Mouse (Mus musculus) mature B cell (primary cell): ENCODE measurements around the gene Prim1.

Source experiments
- in situ Hi-C: fragments of 300-500 bp; cut with MboI; formaldehyde crosslinking; loops from 2 replicates; pipeline ENCODE4 v1.14.3; 2019

The Prim1 gene

DNA sequence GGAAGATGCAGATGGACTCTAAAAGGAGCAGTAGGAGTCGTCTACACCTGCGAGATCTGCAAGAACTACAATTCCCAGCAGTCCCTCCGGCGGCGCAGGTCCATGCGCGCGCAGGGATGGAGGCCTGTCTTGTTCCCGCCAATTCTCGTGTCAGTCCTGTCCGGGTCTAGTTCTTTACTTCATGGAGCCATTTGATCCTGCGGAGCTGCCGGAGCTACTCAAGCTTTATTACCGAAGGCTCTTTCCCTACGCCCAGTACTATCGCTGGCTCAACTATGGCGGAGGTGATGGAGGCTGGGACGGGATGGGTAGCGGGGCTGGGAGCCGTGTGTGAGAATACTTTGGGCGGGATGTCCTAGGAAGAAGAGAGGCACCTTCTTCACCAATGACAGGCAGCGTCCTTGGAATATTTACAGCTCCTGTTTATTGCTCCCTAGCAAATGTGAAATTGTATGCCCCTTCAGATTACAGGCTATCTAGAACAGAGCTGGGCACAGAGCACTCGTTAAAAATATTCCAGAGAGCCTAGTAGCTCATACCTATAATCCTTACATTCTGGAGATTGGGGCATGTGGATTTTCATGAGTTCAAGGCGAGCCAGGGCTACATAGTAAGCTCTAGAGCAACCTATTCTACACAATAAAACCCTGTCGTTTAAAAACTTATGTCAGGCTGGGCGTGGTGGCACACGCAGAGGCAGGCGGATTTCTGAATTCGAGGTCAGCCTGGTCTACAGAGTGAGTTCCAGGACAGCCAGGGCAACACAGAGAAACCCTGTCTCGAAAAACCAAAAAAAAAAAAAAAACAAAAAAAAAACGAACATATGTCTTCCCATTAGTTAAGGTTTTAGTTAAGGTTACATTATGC, at the start of gene Prim1:
Prim1 (plus strand) TSS at position 101 of the 867 bp plus-strand sequence.
- in situ Hi-C loops = no loop called here

DNA sequence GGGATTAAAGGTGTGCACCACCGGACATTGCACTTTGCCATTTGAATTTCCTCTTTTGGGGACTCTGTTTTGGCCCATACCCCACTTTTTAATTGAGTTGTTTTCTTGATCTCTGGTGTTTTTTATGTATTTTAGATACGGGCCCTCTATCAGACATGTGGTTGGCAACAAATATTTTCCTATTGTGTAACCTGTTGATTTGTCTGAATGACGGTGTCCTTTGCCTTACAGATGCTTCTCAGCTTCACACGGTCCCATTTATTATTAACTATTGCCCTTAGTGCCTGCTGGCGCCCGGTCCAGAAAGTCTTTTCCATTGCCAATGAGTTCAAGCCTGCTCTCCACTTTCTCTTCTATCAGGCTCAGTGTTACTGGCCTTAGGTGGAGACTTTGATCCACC, 48.5 kb upstream of the Prim1 start:
- in situ Hi-C loops = no loop called here

DNA sequence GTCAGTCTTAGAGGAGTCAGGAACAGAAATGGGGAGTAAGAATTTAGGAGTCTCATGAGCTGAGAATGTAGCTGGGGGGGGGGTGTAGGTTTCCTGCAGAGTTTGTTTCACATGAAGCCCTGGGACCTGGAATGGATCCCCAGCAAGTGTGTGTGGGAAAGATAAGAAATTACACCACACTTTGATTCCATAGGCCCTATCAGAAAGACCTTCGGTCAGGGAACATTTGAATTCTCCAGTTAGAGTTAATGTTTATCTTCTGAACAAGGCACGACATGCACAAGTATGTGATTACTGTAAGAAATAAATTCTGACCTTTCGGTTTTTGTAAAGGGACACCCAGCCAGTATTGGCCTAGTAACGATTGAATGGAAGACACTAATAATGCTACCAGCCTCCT, 45.1 kb upstream of the Prim1 start:
- in situ Hi-C loops = no loop called here

DNA sequence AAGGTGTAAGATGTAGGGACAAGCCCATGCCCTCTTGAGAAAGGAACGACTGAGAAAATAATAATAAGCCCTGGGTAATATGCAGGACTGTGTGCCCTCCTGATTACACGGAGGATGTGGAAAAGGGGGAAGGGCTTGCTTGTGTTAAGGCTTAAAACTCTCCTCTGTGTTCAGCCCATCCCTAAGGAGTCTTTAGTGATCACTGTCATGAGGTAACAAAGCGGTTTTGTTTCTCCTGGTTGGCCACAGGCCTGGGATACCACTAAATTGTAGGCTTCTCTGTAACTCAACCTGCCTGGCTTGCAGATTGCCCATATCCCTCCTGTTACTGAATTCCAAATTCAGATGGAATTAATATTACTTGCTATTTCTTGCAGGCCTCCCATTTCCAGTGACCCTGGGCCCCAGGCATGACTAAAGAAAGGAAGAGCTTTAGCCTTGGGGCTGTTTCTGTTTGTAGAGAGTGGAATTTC, 44.6 kb upstream of the Prim1 start:
- in situ Hi-C loops = no loop called here

DNA sequence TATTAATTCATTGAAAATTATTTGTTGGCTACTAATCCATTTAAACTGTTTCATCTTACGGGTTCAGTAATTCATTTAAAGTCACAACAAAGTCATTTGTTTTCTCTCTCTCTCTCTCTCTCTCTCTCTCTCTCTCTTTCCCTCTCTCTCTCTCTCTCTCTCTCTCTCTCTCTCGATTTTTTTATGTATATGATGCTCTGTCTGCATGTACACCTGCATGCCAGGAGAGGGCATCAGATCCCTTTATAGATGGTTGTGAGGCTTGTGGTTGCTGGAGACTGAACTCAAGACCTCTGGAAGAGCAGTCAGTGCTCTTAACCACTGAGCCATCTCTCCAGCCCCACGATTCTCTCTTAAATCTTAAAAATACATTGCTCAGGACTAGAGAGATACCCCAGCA, 43.8 kb upstream of the Prim1 start:
- in situ Hi-C loops = no loop called here

DNA sequence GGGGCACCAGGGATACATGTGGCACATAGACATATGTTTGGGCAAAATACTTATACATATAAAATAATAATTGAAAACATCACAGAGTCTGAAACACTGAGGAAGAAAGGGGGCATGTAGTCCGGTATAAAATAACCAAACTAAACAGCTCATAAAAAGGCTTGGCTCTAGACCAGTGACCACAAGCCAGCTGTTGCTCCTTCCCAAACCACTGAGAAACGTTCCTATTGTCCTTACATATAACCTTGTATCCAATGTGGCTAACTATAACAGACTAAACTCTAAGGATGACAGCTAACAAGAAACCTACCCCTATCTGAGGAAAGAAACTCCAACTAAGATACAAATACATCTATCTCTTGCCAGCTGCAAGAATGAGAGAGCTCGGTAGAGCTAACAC, 40.9 kb upstream of the Prim1 start:
- in situ Hi-C loops = no loop called here

DNA sequence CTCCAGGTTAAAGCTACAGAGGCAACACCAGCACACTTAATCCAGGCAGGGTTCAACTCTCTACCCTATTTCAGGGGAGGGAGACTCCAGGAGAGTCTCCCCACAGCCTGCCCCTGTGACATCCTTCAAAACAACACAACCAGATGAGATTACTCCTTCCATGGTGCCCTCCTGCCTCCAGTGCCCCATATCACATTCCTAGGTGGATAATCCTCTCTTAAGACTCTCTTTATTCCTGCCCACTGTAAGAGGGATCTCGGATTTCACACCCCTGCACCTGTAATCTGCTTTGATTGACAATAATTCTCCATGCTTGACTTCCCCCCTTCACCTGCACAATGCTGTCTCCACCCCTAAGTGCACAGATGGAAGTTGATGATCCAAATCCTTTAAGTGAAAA, 39.5 kb upstream of the Prim1 start:
- in situ Hi-C loops = no loop called here

DNA sequence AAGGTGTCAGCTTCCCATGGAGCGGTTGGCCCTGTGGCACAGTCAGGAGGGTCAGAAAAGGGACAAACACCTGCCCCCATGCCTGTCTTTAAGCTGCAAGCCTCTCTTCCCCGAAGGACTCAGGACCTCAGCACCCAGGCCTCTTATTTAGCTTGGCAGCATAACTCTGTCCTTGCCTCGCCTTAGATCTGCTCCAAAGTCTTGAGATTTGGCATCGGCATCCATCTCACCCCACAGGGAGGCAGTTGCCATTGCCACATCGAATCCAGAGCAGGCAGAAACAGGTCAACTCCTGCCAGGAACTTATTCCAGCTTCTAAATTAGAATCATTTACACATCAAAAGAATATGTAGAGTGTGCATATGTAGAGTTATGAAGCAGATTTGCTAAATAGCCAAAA, 30.3 kb upstream of the Prim1 start:
- in situ Hi-C loops = no loop called here

DNA sequence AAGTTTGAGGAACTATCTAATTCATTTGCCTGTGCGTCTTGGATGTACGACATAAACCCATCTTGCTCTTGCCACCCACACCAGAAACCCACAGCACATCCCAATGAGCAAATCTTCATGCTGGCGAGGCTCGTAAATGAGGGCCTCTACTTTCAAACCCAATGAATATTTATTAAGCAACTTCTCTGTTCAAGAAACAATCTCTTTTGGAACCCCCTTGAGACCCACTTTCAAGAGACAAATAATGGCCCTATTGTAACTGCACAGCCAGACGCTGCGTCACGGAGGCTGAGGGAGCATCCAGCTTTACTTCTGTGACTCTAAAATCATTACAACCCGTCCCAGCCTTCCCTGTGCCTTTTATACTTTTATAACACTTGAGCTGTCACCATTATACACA, 29.4 kb upstream of the Prim1 start:
- in situ Hi-C loops = no loop called here

DNA sequence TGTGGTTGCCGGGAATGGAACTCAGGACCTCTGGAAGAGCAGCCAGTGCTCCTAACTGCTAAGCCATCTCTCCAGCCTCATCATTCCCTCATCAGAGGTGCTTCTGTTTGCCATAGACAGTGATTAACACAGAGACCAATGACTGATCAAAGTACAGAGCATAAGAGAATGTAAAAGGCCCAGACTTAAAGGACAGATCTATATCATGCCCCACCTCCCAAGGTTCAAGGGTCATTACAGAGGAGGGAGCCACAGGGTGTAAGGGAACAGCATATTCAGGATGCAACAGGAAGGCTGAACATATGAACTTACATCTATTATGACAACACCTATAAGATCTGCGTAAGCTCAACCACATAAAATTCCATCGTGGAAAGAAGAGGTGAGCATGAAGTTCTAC, 18.3 kb upstream of the Prim1 start:
- in situ Hi-C loops = no loop called here

DNA sequence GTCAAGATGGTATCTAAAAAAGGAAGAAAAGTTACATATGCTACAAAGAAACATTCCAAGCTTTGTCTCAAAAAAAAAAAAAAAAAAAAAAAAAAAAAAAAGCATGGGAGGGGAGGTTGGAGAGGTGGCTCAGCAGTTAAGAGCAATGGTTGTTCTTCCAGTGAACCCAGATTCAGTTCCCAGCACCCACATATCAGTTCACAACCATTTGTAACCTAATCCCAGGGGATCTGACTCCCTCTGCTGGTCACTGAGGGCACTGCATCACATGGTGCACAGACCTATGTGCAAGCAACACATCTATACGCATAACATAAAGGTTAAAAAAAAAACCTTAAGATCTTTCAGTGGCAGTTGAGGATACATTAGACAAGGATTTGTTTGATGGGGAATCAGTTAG, 16.7 kb upstream of the Prim1 start:
- in situ Hi-C loops = no loop called here

DNA sequence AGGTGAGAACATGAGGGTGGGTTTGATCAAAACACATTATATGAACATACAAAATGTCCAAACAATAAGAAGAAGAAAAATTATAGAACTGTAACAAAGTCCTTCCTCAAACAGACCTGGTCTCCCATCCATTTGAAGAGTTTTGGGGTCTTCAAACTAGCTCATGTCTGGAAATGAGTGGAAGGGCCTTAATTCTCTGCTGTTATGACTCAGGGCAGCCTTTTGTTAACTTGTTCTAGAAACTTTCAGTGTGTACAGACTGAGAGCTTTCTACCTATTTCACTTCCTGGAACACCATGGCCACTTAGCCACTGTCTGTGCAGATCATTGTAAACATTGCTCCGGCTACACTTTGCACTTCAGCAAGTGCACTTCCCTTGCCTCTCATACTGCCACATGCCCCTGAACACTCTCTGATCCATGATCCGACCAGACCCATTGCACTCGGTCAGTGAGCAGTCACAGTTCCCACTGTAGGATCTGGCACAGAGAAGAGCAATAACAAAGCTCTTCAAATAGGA, 11.6 kb upstream of the Prim1 start:
- in situ Hi-C loops = no loop called here

DNA sequence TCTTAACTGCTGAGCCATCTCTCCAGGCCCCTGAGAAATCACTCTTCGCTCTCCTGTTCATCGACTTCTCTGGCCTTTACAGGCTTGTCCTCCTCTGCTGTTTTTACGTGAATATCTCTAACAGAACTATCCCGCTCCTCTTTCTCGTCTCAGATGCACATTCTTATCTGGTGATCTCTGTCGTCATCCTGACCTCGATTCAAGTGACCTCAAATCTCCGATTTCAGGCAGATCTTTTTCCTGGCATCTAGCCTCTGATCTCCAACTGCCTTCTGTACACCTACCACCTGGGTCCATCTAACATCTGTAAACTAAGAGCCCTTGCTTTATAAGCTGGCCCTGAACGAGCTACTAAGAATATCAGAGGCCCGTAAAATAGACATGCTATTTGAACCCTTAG, 10.1 kb upstream of the Prim1 start:
- in situ Hi-C loops = no loop called here

DNA sequence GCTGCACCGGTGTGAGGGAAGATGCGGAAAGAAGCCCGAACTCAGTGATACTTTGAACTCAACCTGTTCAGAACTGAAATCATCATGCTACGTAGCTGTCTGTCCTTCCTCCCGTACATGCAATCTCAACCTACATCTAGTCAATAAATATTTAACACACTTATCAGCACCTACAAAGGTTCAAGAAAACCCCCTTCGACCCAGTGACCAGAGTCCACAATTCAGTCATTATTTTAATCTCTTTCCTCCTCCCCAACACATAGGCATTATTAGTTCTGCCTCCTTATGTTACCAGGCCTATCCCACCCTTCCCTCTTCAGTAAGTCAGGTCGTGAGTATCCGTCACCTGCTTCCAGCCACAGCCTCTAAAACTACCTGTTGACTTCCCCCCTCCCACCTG, 9.5 kb upstream of the Prim1 start:
- in situ Hi-C loops = no loop called here

DNA sequence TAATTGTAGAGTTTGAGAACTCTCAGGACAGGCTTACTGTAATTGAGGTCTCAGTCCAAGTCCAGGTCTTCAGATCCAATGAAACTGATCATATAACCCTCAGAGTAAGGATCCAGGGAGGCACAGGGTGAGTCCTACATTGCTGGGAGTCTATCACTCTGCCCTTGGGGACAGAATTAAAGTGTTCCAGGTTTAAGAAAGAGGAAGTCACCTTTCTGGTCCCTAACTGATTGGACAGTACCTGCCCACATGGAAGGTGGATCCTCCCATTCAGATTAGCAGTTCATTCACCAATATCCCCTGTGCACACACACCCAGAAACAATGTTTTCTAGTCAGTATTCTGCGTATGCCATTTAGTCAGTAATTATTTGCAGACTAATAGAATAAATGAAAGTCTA, 7.5 kb upstream of the Prim1 start, which contains the start of gene Hsd17b6:
Hsd17b6 (minus strand) TSS at position 166 of the 400 bp plus-strand sequence.
- in situ Hi-C loops = no loop called here

DNA sequence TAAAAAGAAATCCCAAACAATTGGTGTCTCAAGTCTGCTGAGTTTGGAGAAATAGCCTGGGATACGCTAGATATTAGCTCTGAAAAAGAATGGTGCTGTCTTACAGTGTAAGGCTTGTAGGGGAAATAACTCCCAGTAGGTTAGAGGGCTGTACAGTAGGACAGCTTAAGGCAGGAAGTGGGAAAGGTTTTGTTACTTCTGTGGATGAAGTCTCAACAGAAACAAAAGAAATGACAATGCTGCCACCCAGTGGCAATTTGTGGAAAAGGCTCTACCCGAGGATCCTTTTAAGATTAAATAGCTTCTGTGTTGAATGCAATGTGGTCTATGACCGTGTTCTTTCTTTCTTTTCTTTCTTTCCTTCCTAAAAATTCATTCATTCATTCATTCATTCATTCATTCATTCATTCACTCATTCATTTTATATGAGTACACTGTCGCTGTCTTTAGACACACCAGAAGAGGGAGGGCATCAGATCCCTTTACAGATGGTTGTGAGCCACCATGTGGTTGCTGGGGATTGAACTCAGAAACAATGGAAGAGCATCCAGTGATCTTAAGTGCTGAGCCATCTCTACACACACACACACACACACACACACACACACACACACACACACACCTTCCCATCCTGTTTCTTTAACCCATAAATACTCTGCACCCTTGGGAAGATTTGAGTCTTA, 6.6 kb upstream of the Prim1 start:
- in situ Hi-C loops = no loop called here

DNA sequence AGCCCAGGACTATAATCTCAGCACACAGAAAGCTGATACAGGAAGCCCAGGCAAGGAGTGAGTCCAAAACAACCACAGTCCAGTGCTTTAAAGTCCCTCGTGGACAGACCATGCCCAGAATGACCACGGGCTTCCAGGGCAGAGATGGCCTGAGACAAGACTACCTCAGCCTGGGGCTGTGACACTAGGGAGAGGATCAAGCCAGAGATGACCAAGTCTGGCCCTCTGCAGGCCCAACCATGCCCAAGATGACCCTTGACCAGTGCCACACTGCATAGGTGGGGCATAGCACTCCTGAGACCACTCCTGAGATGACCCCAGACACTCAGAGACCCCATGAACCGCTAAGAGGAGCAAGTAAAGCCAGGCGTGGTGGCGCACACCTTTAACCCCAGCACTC, 5.2 kb upstream of the Prim1 start:
- in situ Hi-C loops = no loop called here

DNA sequence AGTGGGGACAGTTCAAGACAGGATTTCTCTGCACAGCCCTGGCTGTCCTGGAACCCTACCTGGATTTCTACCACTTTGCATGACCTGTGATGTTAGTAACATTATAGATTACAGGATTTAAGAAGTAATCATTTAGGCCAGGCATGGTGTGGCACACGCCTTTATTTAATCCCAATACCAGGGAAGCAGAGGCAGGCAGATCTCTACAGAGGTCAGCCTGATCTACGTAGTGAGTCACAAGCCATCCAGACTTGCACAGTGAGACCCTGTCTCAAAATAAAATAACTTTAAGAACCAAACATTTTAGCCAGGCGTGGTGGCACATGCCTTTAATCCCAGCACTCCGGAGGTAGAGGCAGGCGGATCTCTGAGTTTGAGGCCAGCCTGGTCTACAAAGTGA, 7.2 kb downstream of the Prim1 start:
- in situ Hi-C loops = no loop called here

DNA sequence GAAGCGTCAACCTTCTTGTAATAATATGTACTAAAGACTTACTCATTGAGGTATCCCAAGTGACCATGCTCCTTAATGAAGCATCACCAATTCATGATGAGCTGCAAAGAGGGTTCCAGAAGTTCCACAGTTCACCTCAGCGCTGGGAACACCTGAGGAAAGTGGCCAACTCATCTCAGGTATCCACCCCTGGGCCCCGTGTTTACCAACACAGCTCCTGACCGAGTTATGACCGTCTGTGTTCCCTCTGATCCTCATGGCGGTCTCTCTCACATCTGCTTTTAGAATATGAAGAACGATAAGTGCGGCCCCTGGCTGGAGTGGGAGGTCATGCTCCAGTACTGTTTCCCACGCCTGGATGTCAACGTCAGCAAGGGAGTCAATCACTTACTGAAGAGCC, 8.5 kb downstream of the Prim1 start:
- in situ Hi-C loops = no loop called here

DNA sequence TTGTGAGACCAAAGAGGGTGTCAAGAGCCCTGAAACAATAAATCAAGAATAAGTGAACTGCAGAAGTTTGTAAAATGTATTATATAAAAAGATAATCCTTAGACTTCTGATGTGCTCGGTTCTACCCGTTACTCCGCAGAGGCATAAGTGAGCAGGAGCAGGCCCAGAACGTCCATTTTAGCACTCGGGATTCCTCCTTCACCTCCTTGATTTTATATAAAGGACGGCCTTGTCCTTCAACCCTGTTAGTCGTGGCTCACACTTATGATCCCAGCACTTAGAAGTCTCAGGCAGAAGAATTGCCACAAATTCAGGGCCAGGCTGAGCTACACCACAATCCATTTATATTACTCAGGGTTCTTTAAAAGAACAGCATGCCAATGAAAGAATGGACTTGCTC, 15.0 kb downstream of the Prim1 start:
- in situ Hi-C loops = no loop called here

DNA sequence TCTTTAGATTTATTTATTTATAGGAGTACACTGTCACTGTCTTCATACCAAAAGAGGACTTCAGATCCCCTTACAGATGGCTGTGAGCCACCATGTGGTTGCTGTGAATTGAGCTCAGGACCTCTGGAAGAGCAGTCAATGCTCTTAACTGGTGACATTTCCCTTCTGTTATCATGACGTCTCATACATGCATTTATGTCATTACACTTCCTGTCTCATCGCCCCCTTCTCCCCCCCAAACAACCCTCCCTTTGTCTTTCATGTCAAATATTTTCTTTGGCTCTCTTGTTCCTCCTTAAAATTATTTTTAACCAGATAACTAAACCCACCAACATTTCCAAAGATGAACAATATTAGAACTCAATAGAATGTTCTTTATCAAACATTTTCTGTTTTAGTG, 15.9 kb downstream of the Prim1 start:
- in situ Hi-C loops = no loop called here

DNA sequence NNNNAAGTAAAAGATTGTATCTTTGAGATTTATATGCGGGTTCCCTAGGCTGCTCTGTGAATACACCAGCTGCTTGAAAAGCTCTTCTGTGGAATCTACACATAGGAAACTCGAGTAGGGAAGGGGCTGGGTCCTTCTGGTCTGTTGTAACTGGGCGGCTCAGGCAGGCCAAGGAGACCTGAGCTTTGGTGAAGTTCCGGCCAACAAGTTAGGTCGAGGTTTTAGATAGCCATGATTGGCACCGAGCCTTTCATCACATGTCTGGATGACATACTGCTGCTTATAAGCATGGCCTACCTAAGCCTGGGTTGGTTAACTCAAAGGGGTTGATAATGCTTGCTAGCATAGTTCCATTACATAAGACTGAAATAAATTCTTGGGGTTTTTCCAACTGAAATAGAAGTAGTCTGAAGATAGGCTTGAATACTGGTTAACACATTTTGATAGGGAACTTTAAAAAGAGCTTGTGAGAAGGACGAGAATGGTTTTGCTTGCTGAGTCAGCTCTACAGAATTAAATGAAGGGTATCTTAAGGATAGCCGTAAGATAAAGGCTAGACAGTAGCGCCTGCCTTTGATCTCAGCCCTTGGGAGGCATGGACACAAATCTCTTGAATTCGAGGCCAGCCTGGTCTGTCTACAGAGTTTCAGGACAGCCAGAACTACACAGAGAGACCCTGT, 21.9 kb downstream of the Prim1 start:
- in situ Hi-C loops = no loop called here

DNA sequence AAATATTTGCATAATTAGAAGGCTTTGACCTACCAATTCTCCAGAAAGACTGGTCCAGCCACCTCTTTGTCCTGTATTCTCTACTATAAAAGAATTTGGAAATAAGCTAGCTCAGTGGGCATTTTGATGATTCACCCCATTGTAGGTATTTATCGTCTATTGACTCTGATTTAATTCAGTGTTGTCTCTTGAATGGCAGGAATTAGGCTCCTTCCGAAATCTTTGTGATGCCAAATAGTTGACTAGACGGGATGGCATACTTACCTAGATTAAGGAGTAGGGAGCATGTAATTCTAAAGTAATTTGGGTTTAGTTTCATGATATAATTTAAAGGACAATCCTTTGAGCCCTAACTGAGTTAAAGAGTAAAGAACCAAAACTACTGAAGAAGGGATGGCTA, 23.0 kb downstream of the Prim1 start:
- in situ Hi-C loops = no loop called here
